Mouse (Mus musculus) thymus, postnatal 14 days (tissue): ENCODE data around the gene Samd4.

ENCODE experiments used
- DNase-seq: peaks from one replicate; pipeline ENCODE4 v3.0.0; 2021

Samd4 gene

DNA sequence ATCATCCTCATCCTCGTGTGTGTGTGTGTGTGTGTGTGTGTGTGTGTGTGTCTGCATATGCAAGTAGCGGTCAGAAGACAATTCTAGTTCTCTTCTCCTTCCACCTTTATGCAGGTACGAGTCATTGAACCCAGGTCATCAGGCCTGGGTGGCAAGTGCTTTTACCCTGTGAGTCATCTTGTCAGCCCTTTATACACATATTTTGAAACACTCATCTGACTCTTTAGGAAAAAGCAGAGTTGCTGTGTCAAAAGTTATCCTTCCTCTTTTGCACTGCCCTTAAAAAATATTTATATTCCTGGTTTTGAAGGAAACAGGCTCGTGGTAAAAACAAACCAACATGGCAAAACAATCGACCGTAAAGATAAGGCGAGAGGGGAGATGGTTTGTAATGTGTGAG, 29.8 kb downstream of the Samd4 start:
- DNase-seq = no peak

DNA sequence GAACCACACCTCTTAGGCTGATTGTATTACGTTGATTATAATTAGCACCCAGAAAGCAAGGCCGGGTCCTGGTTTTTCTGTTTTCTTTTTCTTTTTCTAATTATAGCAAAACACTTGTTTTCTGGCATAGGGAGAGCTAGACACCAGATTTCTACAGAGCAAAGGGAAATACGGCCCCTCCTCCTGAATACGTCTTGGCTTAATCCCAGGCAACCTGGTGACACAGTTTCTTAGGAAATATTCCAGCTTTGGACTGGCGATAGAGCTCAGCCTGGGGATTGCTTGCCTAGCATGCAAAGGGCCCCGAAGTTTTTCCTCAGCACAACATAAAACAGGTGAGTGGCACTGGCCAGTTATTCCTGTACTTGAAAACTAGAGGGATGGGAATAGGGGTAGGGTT, 31.7 kb downstream of the Samd4 start:
- DNase-seq = no peak

DNA sequence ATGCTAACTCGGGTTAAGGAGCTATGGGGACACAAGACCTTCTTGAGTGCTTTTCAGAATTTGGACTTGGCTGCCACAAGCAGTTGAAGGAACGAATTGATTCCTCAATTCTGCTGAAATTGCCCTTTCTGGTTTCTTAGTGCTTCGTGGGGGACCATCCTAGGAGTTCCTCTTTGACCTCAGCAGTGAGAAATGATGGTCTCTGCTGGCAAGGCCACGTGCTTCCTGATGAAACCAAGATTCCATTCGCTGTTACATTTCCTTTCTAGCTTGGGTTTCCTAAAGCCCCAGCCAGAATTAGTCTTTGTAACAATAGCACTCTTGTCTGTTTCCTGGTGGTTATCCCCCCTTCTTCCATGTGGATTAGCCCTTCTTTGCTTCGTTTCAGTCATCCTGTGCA, 32.9 kb downstream of the Samd4 start:
- no peak for DNase-seq

DNA sequence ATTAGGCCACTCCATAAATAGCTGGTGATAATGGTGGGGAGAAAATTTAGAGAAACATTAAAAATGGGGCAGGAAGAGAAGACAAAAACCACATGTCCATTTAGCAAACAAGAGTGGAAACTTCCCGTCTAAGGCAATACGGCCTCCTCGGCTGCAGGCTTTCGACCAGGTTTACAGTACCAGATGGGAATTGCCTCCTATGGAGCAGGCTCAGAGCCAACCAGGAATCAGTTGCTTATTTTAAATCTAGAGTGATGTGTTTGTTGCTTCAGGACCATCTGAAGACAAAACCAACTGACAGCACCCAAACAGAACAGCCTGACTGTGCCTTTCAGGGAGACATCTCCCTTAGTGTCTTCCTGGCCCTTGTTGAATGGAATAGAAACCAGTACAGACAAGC, 33.9 kb downstream of the Samd4 start:
- DNase-seq = no peak

DNA sequence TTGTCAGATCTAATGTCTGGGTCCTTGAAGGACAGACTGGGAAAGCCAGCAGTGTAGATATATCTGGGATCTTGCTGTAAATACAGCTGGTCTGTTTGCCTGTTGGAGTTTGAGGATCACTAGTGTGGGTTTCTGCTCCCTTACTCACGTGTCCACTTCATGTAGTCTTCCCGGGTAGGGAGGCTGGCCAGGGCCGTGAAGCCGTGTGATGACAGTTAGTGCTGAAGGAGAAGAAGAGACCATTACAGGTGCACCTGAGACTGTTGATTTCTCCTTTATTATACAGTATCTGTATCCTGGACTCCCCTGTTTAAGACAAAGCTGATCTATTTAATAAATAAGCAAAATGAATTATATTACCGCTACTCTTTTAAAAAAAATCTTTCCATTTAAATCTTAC, 34.5 kb downstream of the Samd4 start:
- no peak for DNase-seq

DNA sequence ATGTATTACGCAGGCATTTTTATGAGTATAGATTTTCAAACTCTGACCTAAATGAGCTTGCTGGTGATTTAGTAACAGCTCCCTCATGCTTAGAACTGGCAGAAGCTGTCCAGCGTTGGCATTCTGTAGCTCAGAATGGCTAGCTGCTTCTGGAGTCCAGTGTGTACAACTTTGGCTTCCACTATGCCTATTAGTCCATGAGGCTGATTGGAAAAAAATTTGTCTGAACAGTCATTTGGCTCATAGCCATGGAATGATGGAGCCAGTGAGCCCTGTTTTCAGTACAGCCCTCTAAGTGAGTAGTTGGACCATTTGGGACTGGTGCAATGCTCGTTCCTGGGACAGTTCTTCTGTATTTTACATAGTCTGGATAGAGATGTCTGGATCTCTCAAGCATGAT, 34.9 kb downstream of the Samd4 start:
- DNase-seq = no peak

DNA sequence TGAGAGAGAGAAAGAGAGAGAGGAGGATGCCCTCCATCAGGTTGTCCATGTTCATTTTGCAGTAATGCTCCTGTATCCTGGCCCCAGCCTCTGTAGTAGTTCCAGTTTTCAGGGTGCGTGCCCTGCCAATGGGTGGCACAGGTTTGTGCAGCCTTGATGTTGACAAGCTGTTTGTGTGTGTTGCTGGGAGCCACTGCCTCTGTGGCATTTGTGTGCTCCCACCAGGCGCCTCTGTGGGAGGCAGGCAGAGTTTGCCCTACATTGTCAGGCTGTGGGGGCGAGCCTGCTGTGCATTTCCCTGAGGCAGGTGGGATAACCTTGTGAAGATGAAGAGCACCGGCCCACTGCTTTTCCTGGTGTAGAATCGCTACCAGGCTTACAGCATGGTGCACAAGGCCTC, 37.8 kb downstream of the Samd4 start:
- no peak for DNase-seq

DNA sequence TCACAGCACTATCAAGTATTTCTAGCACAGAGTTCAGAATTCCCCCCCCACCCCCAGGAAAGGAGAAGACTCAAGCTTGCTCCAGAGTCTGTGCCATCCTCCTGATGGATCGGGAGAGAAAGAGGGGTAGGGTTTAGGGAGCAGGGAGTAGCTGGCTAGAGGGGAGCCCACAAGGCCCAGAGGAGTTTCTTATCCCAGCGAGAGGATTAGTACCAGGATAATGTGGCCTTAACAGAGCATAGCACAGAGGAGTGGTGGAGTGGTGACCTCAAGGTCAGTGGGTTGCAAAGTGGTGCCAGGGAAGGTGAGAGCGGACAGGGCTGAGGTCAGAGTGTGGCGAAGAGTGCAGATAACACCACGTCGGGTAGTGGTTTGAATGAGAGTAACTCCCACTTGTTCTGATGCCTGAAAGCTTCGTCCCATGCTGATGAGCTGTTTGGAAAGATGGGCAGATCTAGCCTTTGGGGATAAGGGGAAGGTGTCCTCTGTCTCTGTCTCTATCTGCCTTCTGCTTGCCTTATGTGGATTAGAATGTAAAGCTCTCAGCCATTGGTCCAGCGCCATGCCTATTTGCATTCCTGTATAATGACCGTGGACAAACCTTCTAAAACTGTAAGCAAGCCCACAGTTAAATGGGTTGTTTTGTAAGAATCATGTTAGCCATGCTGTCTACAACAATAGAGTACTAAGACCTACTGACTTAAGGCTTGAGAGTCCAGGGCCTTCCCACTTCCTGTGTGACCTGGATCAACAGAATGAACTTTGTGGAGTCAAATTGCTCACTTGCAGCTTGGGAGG, 38.7 kb downstream of the Samd4 start:
- DNase-seq = no peak

DNA sequence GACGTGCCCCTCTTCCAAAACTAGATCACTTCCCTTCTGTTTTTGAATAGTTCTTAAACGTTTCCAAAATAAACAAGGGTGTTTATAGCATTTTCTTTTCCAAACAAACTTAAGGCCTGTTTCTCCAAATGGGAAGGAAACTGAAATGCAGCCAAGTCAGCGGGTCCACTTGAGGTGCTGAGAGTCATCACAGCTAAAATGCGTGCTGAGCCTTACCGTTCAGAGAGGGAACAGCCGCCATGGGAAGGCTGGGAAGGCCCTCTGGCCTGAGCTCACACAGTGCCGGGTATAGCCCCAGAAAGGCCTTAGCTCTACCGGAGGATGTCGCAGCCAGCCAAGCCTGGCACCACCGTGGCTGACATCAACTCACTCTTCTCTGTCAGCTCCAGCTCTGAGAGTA, 41.3 kb downstream of the Samd4 start:
- no peak for DNase-seq

DNA sequence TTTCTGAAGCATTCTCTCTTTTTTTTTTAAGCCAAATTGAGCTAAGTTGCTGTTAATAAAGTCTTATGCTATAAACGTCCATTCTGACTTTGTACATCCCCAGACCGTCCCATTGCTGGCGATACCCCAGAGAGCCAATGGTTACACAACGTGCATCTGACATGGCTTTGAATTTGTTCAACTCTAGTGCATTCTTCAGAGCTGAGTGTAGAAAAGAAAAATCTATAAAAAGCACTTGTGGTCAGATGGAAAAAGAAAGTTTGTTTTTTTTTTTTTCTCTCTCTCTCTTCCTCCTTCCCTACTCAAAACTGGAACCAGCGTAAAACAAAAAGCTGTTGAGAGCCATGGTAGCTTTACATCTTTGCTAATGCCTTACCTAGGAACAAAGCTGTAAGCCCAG, 41.8 kb downstream of the Samd4 start:
- DNase-seq = no peak

DNA sequence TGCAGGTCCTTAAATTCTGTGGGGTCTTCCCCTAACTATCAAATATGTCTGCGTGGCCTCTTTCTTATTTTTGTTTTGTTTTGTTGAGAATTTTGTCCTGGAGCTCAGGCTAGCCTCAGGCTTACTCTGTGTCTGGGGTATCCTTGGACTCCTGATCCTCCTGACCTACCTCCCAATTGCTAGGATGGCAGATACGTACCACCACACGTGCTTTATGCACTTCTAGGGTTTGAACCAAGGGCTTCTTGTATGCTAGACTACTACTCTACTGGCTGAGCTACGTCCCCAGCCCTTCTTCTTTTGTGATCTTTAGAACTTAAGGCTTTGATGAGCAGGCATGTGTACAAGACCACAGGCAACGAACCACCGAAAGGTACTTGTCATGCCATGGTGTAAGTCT, 45.9 kb downstream of the Samd4 start:
- DNase-seq = no peak

DNA sequence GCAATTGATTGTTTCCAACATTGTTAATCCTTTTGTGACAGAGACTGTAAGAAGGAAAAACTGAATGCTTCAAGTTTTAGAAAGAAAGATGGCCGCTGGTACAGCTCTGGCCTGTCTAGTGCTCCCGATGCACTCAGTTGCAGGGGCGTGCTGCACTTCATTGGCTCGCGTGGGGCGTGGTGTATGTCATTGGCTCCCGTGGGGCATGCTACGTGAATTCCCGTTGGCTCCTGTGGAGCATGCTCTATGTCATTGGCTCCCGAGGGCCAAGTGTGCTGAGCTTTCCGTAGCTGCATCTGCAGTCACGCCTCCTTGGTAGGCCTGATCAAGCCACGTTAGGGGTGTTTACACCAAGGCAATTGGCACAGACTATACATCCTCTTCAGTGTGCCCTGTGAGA, 49.5 kb downstream of the Samd4 start:
- no peak for DNase-seq

DNA sequence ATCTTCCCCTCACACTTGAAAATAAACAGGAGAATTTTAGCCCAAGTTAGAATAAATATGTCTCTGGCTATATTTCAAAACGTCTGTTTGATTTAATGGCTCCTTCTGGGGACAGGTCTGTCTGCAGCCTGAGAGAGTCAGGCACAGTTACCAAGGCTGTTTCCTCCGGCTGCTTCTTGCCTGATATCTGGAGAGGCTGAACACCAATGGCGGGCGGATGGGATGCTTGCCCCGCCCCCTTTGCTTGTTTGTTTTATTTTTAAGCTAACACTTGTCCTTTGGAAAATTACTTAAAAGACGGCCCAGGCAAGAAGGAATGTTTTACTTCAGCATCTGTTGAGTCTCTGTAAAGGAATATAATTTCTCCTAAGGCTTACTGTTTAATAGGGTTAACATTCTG, 50.1 kb downstream of the Samd4 start:
- DNase-seq = no peak

DNA sequence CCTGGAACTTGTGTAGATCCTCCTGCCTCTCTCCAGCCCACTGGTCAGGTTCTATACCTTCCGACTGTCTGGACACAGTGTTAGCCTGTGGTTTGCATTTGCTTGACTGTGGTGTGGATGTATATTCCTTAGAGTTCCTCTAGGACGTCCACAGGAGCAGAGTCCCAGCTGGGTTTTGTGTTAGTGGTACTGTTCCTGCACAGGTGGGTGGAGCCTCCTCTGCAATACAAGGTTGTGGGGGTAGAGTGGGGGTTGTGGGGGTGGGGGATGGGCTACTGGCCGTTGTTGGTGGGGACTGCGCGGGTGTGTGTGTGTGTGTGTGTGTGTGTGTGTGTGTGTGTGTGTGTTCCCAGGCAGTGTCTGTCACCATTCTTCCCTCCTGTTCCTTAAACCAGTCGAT, 58.4 kb downstream of the Samd4 start:
- no peak for DNase-seq

DNA sequence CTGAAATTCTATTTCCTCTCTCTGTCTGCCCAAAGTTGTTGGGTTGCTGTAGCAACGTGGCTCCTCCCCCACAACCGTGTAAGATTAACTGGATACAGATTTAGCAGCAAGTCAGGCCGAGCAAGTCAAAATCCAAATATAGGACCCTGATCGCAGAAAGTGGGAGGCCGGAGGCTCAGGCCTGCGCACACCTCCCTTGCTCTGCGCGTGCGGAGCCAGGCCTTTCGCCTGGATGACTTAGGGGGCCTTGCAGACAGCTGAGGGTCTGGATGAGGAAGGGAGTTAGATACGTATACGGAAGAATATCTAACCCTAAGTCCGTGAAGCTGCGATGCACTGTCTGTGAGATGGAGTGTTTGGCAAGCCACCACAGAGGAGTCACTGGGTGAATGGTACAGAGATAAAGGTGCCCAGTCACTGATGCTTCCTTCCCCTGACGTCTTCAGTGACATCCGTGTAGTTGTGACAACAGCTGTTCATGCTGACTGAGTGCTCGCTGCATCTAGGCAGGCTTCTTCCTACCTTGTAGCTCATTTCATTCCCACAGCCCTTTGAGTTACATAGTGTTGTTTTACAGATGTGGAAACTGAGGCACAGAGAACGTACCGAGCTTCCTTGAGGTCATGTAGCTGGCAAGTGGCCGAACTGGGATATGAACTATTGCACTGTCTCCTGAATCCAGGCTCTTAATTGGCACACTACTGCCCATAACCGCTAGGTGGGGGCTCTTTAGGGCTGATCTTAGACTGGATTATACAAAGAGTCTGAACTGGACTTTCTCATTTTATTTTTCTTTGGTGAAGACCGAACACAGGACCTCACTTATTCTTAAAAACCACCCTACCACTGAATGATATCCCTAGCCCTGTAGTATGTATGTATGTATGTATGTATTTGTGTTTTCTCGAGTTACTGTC, 59.5 kb downstream of the Samd4 start:
- DNase-seq = peak; percentile 7

DNA sequence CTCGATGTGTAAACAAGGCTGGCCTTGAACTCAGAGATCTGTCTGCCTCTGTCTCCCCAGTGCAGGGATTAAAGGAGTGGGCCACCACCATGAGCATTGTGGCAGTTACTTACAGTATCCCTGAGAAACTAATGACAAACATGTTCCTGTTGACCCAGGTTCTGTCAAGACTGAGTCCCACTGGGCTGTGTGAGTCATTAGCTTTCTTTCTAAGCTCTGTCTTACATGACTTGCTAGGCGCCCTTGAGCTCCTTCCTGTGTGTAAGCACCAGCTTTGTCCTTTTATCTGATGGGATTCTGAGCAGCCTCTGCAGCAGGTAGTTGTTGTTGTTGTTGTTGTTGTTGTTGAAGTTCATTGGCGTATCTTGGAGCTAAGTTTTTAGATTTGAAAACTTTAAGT, 61.8 kb downstream of the Samd4 start:
- DNase-seq = no peak

DNA sequence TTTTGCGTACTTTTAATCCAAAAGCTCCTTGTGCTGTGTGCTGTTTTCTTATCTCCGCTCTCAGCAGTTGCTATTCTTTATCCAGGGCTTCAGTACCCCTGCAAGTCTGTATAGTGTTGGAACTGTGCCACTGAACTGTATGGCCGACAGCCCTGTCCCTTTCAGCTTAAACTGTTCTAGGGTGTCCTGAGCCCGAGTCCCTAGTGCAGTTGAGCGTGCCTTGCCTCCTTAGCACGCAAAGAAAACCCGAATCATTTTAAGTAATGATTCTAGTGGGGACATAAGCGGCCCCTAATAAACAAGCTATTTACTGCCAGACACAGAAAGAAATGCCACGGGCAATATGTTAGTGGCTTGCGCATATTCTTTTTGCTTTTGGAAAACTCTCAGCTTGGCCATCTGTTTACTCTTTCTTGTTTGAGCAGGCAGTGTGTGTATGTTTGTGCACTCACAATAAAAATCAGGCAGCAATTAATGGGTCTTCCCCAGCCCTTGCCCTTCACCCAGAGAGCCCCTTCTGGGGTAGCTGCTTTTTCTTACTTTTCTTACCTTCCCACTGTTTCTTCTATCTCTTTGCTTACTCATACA, 63.3 kb downstream of the Samd4 start:
- DNase-seq = no peak

DNA sequence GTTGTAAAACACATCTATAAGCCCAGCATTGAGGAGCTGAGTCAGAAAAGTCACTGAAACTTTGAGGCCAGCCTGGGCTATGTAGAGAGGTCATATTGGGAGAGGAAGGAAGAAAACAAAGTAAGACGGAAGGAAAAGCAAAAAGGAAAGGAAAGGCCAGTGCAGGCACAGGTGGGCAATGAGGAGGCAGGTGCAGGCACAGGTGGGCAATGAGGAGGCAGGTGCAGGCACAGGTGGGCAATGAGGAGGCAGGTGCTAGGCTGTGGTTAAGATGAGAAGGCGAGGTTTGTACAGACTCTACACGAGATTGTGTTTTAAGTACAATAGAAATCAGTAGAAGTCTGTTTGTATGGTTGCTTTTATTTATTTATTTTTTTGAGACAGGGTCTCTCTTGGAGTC, 65.0 kb downstream of the Samd4 start:
- no peak for DNase-seq

DNA sequence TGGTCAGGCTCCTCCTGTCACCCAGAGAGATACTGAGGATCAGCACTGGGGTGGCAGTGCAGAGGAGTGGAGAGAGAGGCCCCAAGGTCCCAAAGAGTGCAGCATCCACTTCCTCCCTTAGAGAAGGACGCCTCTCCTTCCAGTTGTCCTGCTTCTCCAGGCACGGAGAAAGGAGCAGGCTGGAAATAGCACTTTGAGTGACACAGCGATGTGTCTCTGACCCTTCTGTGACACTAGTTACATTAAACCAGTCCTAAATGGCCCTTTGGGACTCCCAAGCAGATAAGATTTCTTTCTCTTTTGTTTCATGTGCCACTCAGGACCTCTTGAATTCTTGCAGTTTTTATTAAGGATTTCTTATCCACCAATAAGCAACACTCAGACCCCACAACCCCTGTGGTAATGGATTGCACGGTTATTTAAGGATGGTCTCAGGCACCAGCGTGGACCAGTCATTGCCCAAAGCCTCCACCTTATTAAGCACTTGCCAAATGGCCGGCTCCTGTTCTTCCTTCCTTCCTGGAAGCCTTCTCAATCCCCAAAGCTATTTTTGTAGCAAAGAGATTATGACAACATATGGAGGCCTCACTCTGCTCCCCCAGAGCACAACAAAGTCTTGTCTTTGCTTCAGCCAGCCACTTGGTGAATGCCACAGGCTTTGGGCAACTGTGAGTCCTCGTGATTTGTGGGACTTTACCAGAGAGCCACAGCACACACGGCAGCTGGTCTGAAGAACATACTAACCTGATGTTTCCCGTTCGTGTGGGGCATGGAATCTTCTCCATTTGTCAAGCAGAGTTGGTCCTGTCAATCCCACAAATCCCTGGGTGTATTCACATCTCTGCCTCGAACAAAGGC, 68.1 kb downstream of the Samd4 start:
- DNase-seq = no peak

DNA sequence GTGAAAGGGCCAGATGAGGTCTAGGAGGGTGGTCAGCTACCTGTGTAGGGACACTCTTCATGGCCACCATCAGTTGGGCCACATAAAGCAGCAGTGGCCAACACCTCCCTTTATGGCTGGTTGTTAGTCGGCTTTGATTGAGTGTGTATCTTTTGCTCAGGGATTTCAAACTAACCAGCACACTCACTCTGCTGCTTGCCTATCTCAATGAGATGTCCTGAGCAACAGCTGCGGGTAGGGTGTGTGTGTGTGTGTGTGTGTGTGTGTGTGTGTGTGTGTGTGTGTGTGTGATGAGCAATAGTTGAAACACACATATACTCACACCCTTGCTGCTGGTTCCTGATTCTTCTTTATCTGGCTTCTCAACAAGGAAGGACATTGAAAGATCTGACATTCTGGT, 69.6 kb downstream of the Samd4 start:
- no peak for DNase-seq

DNA sequence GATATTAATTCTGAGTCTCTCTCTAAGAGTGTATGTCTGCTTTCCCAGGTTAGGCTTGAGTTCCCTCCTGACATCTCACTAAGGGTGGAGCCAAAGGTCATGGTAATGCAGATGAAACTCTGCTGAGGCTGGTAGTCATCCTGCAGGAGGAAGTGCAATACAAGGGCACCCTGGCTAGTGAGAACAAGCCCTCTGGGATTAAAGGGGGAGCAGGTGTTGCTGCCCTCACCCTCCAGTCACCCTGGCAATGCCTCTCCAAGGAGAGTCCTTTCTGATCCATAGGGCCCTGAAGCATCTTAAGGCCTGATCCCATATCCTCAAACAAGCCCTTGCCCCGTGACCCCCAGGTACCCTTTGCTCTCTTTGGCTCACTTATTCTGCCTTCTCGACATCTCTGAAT, 72.5 kb downstream of the Samd4 start:
- no peak for DNase-seq

DNA sequence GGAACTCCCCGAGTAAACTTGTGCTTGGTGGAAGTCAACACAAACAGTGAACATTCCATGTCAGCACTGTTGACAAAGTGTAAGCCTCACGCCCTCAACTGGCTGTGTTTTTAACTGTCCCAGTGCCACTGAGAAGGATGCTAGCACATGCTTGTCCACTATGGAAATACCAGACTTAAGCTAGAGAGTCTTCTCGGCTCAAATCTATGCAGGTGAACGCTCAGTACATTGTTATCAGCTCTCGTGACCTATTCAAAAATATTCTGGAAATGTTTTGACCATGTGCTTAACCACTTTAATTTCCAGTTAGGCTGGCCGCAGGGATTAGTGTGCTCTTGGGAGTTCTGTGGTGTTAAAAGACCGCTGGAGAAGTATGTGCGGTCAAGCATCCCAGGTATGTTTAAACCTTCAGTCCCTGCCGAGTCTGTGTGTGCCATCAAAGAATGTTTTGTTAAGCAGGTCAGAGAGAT, 73.0 kb downstream of the Samd4 start:
- DNase-seq = no peak

DNA sequence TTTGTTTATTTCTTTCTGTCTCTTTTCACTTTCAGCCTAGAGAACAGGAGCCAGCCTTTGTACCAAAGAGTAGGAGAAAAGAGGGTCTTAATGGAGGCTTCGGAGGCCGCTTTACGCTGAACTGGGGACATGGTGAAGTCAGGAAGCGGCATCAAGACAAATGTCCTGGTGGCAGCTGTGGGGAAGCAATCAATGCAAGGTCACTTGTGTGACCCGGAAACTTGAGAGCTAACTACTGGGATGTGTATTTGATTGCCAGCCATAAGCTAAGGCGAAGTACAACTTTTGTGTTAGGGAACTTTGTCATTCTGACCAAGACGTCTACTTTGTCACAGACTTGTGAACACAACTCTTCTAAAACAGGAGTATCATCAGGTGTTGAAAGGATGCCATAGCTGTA, 73.5 kb downstream of the Samd4 start:
- no peak for DNase-seq
